Mouse (Mus musculus): ENCODE measurements around the gene Brd3os.

DNA sequence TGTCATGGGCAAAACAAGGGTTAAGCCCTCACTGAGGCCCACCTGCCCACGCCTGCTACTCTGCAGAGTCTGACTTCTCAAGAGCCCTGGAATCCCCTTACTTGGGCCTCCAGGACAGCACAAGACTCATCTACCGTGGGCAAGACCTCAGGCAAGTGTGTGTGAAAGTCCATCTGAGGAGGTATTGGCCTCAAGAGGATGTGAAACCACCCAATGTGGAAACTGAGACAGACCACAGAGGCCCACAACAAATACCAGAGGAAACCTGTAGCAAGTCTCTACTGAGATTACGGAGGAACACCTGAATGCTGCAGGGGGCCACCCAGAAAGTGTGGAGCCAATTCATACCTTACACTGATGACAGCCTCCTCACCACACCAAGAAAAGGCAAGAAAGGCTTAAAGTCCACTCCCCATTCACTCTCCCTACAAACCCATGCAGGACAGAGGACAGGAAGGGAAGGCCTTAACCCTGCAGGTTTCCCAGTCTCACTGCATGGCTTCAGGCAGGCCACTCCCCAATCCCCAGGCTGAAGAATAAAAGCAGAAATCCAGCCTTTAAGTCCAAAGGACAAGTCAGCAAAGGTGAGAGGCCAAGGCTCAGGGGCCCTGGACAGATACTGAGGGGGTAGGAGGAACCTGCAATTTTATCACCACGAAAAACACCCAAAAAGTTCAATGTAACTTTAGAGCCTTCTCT is 27.3 kb downstream of the Brd3os start:
- no peak for TF ChIP-seq CTCF (IDR thresholded peaks at IDR 0.05; ENCODE audit: low read depth)
- TF ChIP-seq EP300 (IDR thresholded peaks at IDR 0.05; ENCODE audit: low read depth) = no peak
